Mouse (Mus musculus): ENCODE measurements at regions not wholly inside any gene's neighbourhood (a gene's known extent, or its start where the extent isn't known, plus 50 kb on each side); places are given as distances from the start of the nearest gene placed in this dataset.

DNA sequence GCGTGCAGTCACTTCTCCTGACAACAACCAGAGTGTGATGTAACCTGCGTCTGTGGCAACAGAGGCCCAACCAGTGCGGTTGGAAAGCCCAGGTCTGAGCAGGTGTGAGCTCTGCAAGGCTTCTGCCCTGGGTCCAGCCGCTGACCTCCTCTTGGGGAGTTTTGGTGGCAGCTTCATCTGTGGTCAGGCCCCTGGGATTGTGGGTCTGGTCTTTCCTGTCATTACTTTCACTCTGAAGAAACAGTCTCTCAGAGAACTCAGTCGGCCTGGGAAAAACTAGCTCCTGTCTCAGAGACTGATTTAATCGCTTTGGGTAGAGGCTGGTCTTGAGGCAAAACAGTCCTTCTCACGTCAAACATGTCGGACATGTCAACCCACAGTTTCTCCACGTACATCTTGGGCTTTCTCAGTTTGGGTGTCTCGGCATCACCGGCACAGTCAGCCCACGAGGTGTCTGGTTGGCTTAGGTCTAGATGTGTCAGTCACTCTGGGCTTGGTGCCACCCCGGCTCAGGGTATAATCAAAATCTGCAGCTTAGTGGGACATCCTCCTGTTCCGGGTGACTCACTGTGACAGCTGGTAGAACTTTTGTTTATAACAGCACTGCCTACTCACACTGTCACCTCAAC is 195.0 kb upstream of the Cxcr4 start:
- no peak for DNase-seq (ENCODE audit: extremely low read depth, low read depth)

DNA sequence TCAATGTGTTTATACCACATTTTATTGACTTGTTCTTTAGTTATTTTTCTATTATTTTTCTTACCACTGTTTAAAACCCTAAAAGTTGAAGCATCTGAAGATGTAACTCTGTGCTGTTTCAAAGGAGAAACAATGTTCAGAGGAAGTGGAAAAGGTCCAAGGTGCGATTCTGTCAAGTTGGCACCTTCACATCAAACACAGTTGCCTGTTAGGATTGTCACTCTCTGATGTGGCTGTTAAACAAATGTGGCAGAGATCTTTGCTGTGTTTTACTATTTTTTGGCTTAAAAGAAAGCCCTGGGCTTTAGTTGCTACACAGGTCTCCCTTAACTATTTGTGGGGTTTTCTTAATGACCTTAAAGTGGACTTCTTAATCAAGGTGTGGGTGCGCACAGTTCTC is 190.2 kb upstream of the Cxcr4 start:
- no peak for DNase-seq (ENCODE audit: extremely low read depth, low read depth)

DNA sequence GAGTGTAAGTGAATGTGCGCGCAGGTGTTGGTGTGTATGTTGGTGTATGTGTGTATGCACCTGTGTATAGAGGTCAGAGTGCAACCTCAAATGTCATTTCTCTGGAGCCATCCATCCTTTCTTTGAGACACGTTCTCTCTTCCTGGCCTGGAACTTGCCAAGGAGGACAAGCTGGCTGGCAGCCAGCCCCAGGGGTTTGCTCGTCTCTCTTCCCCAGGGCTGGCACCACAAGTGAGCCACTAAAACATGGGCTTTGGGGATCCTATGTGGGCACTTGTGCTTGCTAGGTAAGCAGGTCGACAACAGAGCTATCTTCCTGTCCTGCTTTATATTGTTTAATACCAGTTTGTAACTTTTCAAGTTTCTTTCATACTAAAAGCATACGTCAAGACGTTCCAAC is 189.8 kb upstream of the Cxcr4 start:
- no peak for DNase-seq (ENCODE audit: extremely low read depth, low read depth)

- no peak for DNase-seq (ENCODE audit: extremely low read depth, low read depth)
Observed at GRCm38 (mm10) chr1:128781311-128781710, 189.2 kb upstream of the Cxcr4 start.

DNA sequence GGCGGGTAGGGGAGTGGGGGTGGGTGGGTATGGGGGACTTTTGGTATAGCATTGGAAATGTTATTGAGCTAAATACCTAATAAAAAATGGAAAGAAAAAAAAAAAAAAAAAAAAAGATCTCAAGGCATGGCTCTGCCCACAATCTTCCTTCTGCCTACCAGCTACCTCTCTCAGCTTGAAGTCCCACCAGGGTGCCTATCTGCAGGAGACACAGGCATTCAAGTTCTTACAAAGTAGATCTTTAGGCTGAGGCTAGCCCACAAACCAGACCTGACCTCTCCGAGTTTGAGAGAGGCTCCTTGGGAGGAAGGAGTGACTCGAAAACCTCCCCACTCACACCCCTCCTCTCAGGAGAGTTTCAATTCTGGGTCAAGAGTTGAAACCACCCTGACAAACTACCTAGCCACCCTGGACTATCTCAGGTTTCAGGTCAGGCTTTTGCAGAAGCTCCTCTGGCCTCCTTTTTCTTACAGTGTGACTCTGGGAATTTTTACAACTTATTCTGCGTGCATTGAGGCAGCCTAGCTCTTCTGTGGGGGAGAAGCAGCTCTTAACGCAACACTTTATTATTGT is 187.6 kb upstream of the Cxcr4 start:
- DNase-seq (ENCODE audit: extremely low read depth, low read depth): no peak

GRCm38 (mm10) chr1:128772440-128772839 is 180.3 kb upstream of the Cxcr4 start:
- no peak for DNase-seq (ENCODE audit: extremely low read depth, low read depth)

DNA sequence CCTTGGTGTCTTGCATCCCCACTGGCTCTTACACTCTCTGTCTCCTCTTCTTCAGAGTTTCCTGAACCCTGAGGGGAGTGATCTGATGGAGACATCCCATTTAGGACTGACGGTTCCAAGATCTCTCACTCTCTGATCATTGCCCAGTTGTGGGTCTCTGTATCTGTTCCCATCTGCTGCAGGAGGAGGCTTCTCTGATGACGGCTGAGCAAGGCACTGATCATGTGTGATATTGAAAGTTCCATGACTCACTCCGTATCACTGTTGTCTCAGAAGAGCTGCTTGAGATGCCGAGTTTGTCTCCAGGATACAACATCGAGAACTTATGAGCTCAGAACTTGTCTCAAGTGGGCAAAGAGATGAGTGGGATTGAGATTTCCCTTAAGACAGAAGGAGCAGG is 178.7 kb upstream of the Cxcr4 start:
- DNase-seq (ENCODE audit: extremely low read depth, low read depth): no peak

DNA sequence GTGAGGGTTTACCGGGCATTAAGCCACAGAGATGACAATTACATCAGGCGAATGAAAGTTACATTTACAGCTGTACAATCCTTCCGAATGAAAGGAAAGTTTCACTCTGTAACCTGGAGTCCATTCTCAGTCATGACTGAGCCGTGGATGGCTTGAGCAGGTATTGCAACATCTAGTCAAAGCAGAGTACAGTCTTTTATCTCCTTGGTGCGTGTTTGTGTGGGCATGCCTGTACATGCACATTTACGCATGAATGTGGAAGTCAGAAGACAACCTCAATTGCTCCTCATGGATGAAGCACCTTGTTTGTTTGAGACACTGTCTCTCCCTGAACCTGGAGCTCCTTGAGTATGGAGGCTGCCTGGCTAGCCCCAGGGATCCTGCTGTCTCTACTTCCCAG is 175.9 kb upstream of the Cxcr4 start:
- no peak for DNase-seq (ENCODE audit: extremely low read depth, low read depth)

DNA sequence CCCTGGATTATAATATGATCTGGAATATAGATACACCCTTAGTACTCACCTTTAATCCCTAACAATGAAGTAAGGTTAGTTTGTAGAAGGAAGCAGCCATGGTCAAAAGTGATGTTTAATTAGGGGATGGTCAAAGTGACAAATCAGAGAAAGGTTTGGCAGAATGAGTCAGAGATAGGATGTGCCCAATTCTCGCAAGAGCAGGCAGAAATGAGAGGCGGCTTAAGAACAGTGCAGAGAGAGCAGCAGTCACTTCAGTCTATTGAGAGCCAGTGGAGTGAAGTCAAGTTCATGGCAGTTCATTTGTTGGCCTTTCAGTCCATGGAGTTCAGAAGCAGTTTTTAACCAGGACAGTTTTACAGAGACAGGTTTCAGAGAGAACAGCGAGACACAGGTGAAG is 175.3 kb upstream of the Cxcr4 start:
- no peak for DNase-seq (ENCODE audit: extremely low read depth, low read depth)

DNA sequence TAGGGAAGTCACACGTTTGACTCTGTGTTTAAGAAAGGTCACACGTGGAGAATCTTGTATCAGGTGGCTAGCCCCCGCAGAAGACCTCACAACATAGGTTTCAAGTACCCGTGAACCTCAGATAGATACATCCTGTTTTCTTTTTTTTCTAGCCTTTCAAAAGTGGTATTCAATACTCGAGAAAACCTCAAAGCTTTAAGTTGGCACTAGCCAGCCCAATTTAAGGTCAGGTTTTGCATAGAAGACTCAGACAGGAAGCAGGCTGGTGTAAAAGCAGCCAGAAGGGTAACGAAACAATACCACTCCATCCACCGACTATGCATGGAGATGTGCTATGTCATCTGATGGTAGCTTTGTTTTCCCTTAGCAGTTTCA is 174.8 kb upstream of the Cxcr4 start:
- DNase-seq (ENCODE audit: extremely low read depth, low read depth): no peak

DNA sequence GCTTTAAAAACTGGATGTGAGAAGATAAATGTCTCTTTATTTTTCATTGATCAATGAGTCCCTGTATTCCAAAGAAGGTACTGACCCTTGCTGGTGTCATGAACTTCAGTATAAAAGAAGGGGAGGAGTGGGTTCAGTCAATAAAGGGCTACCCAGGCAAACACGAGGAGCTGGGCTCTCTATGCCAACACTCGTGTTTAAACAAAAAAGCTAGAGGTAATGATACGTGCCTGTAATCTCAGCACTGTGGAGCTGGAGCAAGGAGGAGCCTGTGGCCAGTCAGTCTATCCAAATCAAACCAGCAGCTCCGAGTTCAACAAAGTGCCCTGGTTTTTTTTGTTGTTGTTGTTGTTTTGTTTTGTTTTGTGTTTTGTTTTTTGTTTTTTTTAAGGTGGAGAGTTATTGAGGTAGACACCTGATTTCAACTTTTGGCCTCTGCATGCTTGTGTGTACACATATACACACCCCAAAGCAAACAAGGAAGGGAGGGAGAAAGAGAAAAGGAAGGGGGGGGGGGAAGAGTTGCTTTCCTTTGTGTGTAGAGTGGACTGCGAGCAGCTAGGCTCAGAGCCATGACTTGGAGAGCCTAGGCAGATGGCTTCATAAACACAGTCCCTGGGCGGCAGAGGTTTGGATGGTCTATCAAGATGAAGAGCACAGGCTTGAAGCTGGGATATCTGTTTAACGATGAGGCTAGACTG is 174.2 kb upstream of the Cxcr4 start:
- no peak for DNase-seq (ENCODE audit: extremely low read depth, low read depth)

- no peak for DNase-seq (ENCODE audit: extremely low read depth, low read depth)
Observed at GRCm38 (mm10) chr1:128765626-128766025, 173.5 kb upstream of the Cxcr4 start.

DNA sequence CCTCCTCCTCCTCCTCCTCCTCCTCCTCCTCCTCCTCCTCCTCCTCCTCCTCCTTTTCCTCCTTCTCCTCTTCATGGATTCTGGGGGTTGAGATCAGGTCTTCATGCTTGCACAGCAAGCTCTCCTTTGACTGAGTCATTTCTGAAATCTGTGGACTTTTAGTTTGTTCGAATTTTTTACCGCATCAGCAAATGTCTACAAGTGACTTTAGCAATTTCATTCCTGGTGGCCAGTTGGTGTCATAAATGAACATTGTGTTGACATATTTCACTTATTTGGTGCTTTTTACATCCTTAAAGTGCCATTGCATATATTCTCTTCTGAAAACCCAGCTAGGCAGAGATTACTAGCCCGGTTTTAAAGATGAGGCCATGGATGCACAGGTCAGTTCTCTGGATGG is 173.0 kb upstream of the Cxcr4 start:
- no peak for DNase-seq (ENCODE audit: extremely low read depth, low read depth)

DNA sequence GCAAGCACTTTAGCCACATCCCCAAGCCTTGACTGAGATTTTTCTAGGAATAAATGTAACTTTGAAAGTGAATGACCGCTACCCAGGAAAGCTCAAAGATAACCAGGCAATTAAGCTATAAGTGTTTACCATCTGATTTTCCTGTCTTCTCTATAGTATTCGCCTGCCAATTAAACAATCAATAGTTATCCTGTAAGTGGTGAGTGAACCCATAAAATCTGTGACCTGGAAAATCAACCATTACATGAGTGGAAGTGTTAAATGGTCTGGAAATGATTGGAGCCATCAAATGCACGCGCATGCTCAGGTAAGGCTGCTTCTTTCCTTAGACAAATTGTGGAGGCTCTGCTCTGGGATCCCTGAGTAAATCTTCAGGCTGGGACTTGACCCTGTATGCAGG is 170.8 kb upstream of the Cxcr4 start:
- DNase-seq (ENCODE audit: extremely low read depth, low read depth): no peak

DNA sequence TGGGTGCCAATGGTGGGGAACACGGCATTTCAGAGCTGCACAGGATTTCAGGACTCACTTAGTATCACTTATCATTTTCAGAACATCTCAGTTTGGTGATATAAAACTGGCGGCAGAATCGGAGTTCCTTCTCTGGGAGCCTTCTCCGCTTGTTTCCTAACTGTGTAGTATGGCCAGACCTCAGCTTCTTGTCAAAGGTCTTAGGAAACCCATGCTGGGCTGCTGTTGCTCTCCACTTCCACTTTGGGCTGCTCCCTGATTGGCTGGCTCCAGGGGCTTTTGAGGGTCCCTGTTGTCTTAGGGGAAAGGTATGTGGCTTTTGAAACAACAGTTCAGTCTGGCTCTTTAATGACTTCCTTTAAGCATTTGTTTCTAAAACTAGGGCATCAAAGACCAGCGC is 170.0 kb upstream of the Cxcr4 start:
- DNase-seq (ENCODE audit: extremely low read depth, low read depth): no peak

- DNase-seq (ENCODE audit: extremely low read depth, low read depth): no peak
Observed at GRCm38 (mm10) chr1:128758802-128759481, 166.8 kb upstream of the Cxcr4 start.

DNA sequence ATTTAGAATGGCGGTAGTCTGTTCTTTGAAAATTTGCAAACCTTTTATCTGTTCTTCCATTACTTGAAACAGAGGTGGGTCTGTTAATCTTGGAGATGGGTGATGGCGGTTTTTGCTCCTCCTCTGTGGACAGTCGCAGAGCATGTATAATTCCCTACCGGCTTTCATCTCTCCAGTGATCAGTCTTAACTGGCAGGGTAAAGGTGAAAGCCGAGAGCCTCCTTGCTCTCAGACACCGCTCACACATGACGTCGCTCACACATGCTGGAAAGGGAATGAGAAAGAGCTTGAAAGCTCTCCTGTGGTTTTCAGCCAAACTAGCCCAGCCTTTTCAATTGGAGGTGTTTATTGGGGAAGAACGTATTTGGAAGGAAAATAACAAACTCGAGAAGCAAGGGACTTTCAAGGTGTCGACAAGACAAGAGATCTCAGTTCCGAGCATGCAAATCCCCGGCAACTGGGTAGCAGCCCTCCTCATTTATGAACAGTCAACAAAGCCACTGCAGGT is 166.3 kb upstream of the Cxcr4 start:
- DNase-seq (ENCODE audit: extremely low read depth, low read depth): no peak

- no peak for DNase-seq (ENCODE audit: extremely low read depth, low read depth)
Observed at GRCm38 (mm10) chr1:128753427-128754012, 161.4 kb upstream of the Cxcr4 start.

GRCm38 (mm10) chr1:128749437-128749994 is 157.4 kb upstream of the Cxcr4 start:
- DNase-seq (ENCODE audit: extremely low read depth, low read depth): no peak

GRCm38 (mm10) chr1:128747196-128747790 is 155.2 kb upstream of the Cxcr4 start:
- DNase-seq (ENCODE audit: extremely low read depth, low read depth): peak; percentile 3

DNA sequence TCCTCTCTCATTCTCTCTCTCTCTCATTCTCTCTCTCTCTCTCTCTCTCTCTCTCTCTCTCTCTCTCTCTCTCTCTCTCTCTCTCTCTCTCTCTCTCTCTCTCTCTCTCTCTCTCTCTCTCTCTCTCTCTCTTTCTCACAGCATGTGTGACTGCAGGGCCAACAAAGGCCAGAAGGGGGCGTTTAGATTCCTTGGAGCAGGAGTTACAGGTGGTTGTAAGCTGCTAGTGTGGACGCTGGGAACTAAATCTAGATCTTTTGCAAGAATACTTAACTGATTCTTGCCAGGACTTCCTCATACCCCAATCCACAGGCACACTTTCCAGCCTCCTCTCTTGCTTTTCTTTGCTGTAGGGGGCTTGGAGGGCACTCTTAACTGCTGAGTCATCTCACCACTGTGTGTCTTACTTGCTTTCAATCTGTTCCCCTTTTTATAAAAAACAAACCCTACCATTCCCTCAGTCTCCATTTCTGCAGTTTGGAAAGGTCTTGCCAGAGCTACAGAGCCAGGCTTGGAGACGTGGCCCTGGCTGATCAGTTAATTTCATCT is 154.4 kb upstream of the Cxcr4 start:
- DNase-seq (ENCODE audit: extremely low read depth, low read depth): no peak
